Mouse (Mus musculus) gastrocnemius, adult 2 months (tissue): ENCODE results near the gene Rslcan18. TPM values are rescaled to one million over a fixed set of nuclear protein-coding genes. Genes with fewer than 3 reads are reported as not detected.
"Not testable (repeated sequence)": the region's sequence is repeated elsewhere in the genome, so short reads cannot be mapped to it uniquely, and the experiment has no call there.

Experiments
- DNase-seq: peaks from one replicate; pipeline ENCODE4 v3.0.0; 2022
- H3K27ac ChIP-seq: fragments of 200-600 bp; 2 replicates; pipeline ENCODE4 v1.8.1; 2022; ENCODE audit warnings: mild to moderate bottlenecking
- H3K4me3 ChIP-seq: fragments of 200-600 bp; 2 replicates; pipeline ENCODE4 v1.8.1; 2022; ENCODE audit warnings: mild to moderate bottlenecking, moderate library complexity
- CTCF ChIP-seq: fragments of 200-600 bp; IDR thresholded peaks from 2 replicates; pipeline ENCODE4 v1.8.1; 2022; ENCODE audit warnings: antibody characterized with exemption, mild to moderate bottlenecking, moderate library complexity
- intact Hi-C: fragments of 180-260 bp; cut with DNase I; formaldehyde crosslinking; loops from one replicate; pipeline ENCODE4 v1.15.1; 2025
- long read RNA-seq, 2 experiments: library from polyadenylated mRNA; stranded (forward); transcript quantifications; one replicate each; pipeline ENCODE4 v2.0.0; 2021
- total RNA-seq, 2 experiments: library from RNA; stranded (reverse); gene quantifications; 2 replicates each; pipeline ENCODE4 v1.2.3; 2021

Rslcan18 gene
- total RNA-seq, result under 1 TPM; 0.38 to 0.64 TPM
- long read RNA-seq, experiment 1, result 0 reads
- long read RNA-seq, experiment 2, result 0 reads

DNA sequence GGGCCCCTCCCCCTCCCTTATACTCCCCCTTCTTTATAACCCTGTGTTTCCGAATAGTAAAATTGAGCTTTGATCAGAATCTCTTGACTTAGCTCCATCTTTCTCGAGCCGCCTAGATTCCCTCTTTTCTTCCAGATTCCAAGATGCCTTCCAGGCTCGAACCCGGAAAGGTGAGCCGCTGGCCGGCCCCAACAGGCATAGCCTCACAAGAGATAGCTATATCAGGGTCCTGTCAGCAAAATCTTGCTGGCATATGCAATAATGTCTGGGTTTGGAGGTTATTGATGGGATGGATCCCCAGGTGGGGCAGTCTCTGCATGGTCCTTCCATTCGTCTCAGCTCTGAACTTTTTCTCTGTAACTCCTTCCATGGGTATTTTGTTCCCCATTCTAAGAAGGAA lies at the start of gene Rslcan18:
Gene Rslcan18, minus strand, starts transcription at position 101 of the 400 bp plus-strand sequence.
- H3K4me3 ChIP-seq, H3K27ac ChIP-seq, intact Hi-C loops, DNase-seq: not testable (repeated sequence)

DNA sequence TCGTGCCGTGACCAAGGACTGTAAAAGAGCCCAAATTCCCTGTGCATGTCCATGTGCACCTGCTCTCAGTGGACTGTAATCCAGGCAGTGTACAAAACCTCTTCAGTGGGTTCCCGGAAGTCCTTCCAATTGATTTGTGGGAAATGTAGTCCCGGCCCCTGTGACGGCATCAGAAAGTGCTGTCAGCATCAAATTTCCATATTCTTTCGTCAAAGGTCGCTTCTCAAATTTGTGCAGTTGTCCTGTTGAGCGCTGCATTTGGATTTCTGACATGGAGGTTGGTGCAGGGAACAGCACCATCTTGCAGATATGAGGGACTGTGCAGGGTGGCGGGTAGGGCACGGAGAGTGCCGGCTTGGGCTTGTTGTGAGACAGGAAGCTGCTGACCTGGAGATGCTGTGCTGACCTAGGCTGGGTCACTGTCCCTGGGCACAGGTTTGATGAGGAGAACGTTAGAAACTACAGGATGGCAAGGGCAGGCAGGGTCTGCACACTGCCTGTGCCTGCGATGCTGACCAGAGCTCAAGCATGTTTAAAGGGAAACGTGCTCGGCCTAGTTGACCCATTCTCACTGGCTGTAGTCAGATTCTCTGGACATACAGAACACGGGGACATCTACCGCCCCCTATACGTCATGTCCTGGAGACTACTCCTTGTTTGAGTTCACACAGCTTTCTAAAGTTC lies 12.1 kb upstream of the Rslcan18 start:
- intact Hi-C loops, result loop anchor here (1.0 to 10.0 kb wide), 5 partner anchors 20 to 554 kb away; partner anchors contain the start of genes Gm28557 and Rsl1
- peak overlapping the region; percentile 88 for H3K27ac ChIP-seq
- DNase-seq, result peak; percentile 82

DNA sequence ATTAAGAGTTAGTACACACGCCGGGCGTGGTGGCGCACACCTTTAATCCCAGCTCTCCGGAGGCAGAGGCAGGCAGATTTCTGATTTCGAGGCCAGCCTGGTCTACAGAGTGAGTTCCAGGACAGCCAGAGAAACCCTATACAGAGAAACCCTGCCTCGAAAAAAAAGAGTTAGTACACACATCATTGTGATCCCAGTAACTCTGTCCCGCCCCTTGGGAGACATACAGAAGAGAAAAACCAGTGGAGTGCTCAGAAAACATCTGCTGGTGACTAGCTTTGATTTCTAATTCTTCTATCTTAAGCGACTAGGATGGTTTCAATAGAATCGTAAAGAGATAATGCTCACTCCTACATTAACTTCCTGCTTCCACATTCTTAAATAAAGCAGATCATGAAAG lies 11.4 kb upstream of the Rslcan18 start:
- not testable (repeated sequence) for DNase-seq
- H3K4me3 ChIP-seq, result peak overlapping the region; percentile 69
- intact Hi-C loops, result loop anchor here (5.0 to 10.0 kb wide), 2 partner anchors 47 to 555 kb away; partner anchors contain the start of gene Rsl1
- peak overlapping the region; percentile 88 for H3K27ac ChIP-seq

More for the DNA sequence above, 12.1 kb upstream of the Rslcan18 start:
- TF ChIP-seq CTCF, result peak; percentile 35
- peak overlapping the region; percentile 69 for H3K4me3 ChIP-seq

DNA sequence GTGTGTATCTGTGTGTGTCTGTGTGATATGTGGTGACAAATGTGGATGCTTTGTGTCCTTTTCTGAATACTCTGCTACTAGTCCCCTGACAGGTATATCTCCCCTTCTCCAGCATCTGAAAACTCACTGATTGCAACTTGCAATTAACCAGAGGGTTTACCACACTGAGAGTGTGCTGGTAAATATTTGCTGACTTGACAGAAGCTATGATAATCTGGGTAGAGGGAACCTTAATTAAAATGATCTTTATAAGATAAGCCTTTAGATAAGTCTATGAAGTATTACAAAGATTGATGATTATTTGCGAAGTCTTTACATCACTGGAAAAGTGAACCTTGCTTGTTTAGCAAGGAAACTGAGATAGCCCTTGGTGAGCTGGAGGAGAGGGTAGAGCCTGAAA lies 8.4 kb upstream of the Rslcan18 start:
- TF ChIP-seq CTCF, result no peak
- H3K4me3 ChIP-seq, result no peak overlapping the region
- H3K27ac ChIP-seq, result no peak overlapping the region
- DNase-seq, result no peak
- intact Hi-C loops, result loop anchor here (10.0 kb wide), 1 partner anchor 50 kb away; the partner anchor contains the start of gene Rsl1

DNA sequence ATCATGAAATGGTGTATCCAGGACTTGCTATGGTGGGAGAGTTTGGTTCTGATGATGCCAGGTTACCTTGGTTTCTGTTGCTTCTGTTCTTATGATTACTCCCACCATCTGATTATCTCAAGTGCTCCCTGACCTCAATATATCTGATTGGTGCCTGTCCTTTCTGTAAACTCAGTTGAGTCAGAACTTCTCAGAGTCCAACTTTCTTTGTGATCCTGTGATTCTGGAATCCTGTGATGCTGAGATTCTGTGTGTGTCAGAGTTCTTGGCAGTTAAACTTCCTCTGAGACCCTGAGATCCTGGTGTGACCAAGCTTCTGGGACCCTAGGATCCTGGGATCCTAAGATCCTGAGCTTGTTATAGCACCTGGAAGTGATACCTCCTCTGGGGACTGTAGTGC lies 5.3 kb upstream of the Rslcan18 start, which contains the start of gene Zfp759:
Gene Zfp759, plus strand, starts transcription at position 301 of the 400 bp plus-strand sequence.
- DNase-seq, H3K27ac ChIP-seq, H3K4me3 ChIP-seq: not testable (repeated sequence)
- intact Hi-C loops, result loop anchor here (10.0 kb wide), 1 partner anchor 53 kb away; the partner anchor contains the start of gene Rsl1

DNA sequence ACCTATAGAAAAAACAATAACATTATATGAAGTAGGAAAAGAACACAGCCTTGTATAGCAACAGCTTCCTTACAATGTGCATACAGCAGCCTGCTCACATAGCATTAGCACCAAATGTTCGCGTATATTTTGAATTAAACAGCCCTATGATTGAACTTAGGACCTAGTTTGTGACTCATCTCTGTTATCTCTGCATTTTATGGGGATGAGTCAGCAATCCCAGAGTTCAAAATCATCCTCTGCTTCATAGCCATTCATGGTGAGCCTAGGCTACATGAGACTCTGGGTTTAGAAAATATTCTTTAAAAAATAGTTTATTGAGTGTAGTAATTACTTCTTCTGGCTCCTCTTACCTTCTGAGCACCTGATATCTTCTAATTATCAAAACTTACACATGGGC lies 2.8 kb downstream of the Rslcan18 start:
- Histone ChIP-seq H3K4me3 (no peak overlapping the region), H3K27ac (no peak overlapping the region)
- intact Hi-C loops, result no loop called here
- DNase-seq, result no peak
- TF ChIP-seq CTCF, result no peak

DNA sequence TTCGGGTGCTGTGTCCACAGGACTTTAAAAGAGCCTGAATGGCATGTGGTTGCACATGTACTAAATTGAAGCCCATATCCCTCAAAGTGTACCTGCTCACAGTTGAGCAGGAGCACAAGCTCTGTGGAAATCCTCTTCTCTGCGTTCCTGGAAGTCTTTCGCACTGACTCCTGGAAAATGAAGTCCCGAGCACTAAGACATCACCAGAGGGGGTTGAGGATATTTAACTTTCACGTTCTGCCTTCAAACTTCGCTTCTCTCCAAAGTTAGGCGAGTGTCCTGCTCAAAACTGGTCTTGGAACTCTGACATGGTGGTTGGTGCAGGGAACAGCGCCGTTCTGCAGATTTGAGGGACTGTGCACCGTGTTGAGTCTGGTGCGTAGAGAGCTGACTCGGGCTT lies 4.0 kb downstream of the Rslcan18 start:
- intact Hi-C loops, result no loop called here
- no peak for DNase-seq
- Histone ChIP-seq H3K4me3 (peak overlapping the region; percentile 67), H3K27ac (peak overlapping the region; percentile 54; the same call in 1 of the 2 replicates)
- no peak for TF ChIP-seq CTCF

DNA sequence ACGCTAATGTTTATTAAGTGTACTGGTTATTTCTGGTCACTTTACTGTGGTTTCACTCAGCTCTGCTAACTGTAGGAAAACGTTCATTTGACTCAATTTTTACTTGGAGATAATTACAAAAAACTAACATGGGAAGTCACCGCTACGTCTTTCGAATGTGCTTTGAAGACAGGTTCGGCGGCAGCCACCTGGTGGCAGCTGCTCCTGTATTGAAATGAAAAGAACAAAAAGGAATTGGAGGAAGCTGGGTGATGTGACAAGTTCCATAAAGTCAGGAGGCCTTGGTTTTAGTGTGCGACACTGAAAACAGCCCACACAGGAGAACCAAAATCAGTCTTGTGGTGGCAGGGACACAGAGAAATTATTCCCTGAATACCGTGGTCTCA lies 7.2 kb downstream of the Rslcan18 start:
- peak overlapping the region; percentile 95 for H3K27ac ChIP-seq
- peak; percentile 24; the same call in 1 of the 2 replicates for TF ChIP-seq CTCF
- intact Hi-C loops, result loop anchor here (1.0 to 2.0 kb wide), 3 partner anchors 19 to 48 kb away; partner anchors contain the start of gene Zfp712
- H3K4me3 ChIP-seq, result peak overlapping the region; percentile 82
- DNase-seq, result peak; percentile 41

DNA sequence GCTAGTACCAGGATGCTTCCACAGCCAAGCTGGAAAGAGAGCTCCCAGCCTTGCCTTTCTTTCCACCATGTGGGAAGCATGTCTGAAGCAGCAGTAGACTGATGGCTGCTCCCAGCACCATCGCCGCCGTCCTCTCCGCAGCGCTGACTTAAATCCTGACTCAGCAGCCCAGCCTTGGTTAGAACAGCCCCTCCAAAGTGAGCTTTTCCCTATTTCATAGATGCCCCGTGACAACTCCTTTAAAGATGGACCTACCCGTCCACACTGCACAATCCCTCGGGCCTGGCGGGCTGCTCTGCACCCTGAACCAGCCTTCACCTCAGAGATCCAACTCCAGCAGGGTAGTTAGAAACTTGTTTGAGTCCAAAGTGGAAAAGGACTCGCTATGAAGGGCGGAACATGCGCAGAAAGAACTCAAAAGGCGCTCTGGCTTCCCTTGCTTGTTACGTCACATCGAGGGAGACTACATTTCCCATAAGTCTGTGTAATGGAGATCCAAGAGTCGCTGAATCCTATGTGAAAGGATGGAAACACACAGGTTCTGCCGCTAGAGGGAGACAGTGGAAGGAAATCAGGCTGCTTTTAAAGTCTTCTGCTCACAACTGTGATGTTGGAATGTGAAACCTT lies 7.8 kb downstream of the Rslcan18 start, which contains the start of gene Gm28557:
Gene Gm28557, minus strand, starts transcription at position 411 of the 627 bp plus-strand sequence.
- H3K4me3 ChIP-seq, result peak within 1 kb of the TSS; percentile 82
- TF ChIP-seq CTCF, result peak; percentile 90
- DNase-seq, result peak; percentile 88
- peak within 1 kb of the TSS; percentile 95 for H3K27ac ChIP-seq
- intact Hi-C loops, result loop anchor here (1.0 to 2.0 kb wide), 3 partner anchors 20 to 48 kb away; partner anchors contain the start of gene Zfp712

DNA sequence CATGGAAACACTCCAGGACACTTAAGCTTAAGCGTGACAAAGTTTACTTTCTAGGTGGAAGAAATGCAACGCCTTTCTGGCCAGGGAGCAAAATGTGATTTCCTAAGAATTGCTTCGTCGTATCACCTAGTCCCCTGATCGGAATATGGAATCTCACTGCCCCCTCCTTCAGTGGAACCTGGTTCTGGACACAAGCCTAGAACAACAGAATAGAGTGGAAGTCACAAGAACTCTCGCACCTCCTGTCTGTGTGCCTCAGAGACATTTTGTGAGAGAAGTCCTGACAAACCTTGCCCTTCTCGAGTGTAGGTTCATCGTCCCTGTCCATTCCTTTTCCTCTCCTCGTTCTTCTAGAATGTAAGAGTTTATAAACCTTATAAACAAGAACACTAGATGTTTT lies 8.4 kb downstream of the Rslcan18 start:
- no peak for TF ChIP-seq CTCF
- peak overlapping the region; percentile 82 for H3K4me3 ChIP-seq
- no peak for DNase-seq
- intact Hi-C loops, result loop anchor here (1.0 to 2.0 kb wide), 3 partner anchors 21 to 47 kb away; partner anchors contain the start of gene Zfp712
- peak overlapping the region; percentile 95 for H3K27ac ChIP-seq

DNA sequence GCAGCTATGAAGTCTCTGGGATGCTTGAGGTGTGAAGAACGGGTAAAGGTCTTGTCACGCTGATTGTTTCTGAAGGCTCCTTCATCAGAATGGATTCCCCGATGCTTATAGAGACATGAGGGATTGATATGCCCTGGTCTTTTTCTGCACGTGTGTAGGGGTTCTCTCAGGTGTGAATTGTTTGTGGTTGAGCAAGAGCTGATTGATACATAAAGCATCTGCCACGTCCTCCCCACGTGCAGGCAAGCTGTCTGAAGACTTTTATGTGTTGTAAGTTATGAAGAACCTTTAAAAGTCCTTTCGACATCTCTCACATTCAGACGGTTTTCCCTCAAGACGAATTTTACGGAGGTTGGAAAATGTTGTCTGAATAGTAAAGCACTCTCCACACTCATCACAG lies 18.2 kb downstream of the Rslcan18 start, which contains the start of gene Zfp708:
Gene Zfp708, minus strand, starts transcription at position 101 of the 400 bp plus-strand sequence.
- intact Hi-C loops, result no loop called here

DNA sequence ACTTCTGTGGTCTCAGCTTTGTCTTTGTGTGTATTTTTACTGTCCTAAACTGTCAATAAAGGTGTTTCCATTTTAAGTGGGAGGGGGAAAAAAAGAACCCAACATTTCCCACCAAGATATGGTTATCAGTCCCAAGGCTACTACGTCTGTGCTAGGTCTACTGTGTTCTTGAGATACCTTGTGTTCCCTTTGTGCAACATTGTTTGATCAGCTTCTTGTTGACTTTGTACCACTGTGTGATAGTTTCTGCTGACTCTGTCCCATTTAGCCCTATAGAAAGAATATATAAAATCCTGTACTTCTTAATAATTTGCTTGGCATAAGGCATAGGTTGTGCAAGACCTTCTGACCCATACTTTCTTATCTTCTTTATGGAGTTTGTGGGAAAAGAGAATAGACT lies 25.9 kb downstream of the Rslcan18 start:
- no peak for DNase-seq
- no peak overlapping the region for H3K4me3 ChIP-seq
- no peak for TF ChIP-seq CTCF
- intact Hi-C loops, result no loop called here
- no peak overlapping the region for H3K27ac ChIP-seq

More for the DNA sequence above, 18.2 kb downstream of the Rslcan18 start, which contains the start of gene Zfp708:
- Histone ChIP-seq H3K27ac (no peak within 1 kb of the TSS), H3K4me3 (no peak within 1 kb of the TSS)
- no peak for DNase-seq
- TF ChIP-seq CTCF, result no peak
